Mouse (Mus musculus): ENCODE measurements around the gene Mcrs1. TPM values are rescaled to one million over a fixed set of nuclear protein-coding genes. Genes with fewer than 3 reads are reported as not detected.

Mcrs1 gene
- polyA plus RNA-seq, 1 experiment from 2014 or later: 220 TPM

GRCm38 (mm10) chr15:99240129-99240528, 11.6 kb downstream of the Mcrs1 start:
- ATAC-seq: no peak
- no peak overlapping the region for H3K9ac ChIP-seq (replicated peaks; ENCODE audit: low read depth, low read length)
- 72% methylated on average over 4 of the region's 4 CpGs for WGBS
- no peaks in the 10 kb centered on the region for H3K4me1 ChIP-seq (replicated peaks; ENCODE audit: control insufficient read depth, insufficient read depth, low read length)
- peaks cover 7% of the 10 kb centered on the region for H3K36me3 ChIP-seq (ENCODE audit: control insufficient read depth, insufficient read depth)
- no peaks in the 10 kb centered on the region for H3K27me3 ChIP-seq (replicated peaks; ENCODE audit: control insufficient read depth, insufficient read depth, low read length)
- no peak overlapping the region for H3K27ac ChIP-seq (ENCODE audit: low read length)
- H3K9me3 ChIP-seq (ENCODE audit: control insufficient read depth, low read length): no peaks in the 10 kb centered on the region
- H3K4me3 ChIP-seq (replicated peaks; ENCODE audit: low read length): no peak overlapping the region
- H3K4me2 ChIP-seq (ENCODE audit: low read length): no peak overlapping the region

- Histone ChIP-seq H3K9me3 (ENCODE audit: control insufficient read depth, low read length) (no peaks in the 10 kb centered on the region), H3K4me2 (ENCODE audit: low read length) (no peak overlapping the region), H3K36me3 (ENCODE audit: control insufficient read depth, insufficient read depth) (peaks cover 2% of the 10 kb centered on the region; the same call in 1 of the 2 replicates), H3K27ac (ENCODE audit: low read length) (no peak overlapping the region), H3K4me3 (replicated peaks; ENCODE audit: low read length) (no peak overlapping the region), H3K27me3 (replicated peaks; ENCODE audit: control insufficient read depth, insufficient read depth, low read length) (no peaks in the 10 kb centered on the region), H3K4me1 (replicated peaks; ENCODE audit: control insufficient read depth, insufficient read depth, low read length) (no peaks in the 10 kb centered on the region), H3K9ac (replicated peaks; ENCODE audit: low read depth, low read length) (no peak overlapping the region)
- WGBS: 69% methylated on average over 11 of the region's 11 CpGs
- no peak for ATAC-seq
Measured at GRCm38 (mm10) chr15:99238006-99238405, 13.8 kb downstream of the Mcrs1 start.

GRCm38 (mm10) chr15:99234326-99235010, 17.3 kb downstream of the Mcrs1 start:
- Histone ChIP-seq H3K4me3 (replicated peaks; ENCODE audit: low read length) (no peak overlapping the region), H3K36me3 (ENCODE audit: control insufficient read depth, insufficient read depth) (no peaks in the 10 kb centered on the region), H3K9me3 (ENCODE audit: control insufficient read depth, low read length) (no peaks in the 10 kb centered on the region), H3K27me3 (replicated peaks; ENCODE audit: control insufficient read depth, insufficient read depth, low read length) (no peaks in the 10 kb centered on the region; the same call in 1 of the 2 replicates), H3K4me1 (replicated peaks; ENCODE audit: control insufficient read depth, insufficient read depth, low read length) (no peaks in the 10 kb centered on the region), H3K9ac (replicated peaks; ENCODE audit: low read depth, low read length) (no peak overlapping the region), H3K27ac (ENCODE audit: low read length) (no peak overlapping the region), H3K4me2 (ENCODE audit: low read length) (no peak overlapping the region)
- WGBS: 65% methylated on average over 12 of the region's 12 CpGs
- ATAC-seq: no peak

- no peak for ATAC-seq
- no peak overlapping the region for H3K4me3 ChIP-seq (replicated peaks; ENCODE audit: low read length)
- no peaks in the 10 kb centered on the region for H3K4me1 ChIP-seq (replicated peaks; ENCODE audit: control insufficient read depth, insufficient read depth, low read length)
- no peak overlapping the region for H3K9ac ChIP-seq (replicated peaks; ENCODE audit: low read depth, low read length)
- H3K9me3 ChIP-seq (ENCODE audit: control insufficient read depth, low read length): no peaks in the 10 kb centered on the region
- 57% methylated on average over 17 of the region's 17 CpGs for WGBS
- no peak overlapping the region for H3K27ac ChIP-seq (ENCODE audit: low read length)
- no peaks in the 10 kb centered on the region for H3K36me3 ChIP-seq (ENCODE audit: control insufficient read depth, insufficient read depth)
- H3K27me3 ChIP-seq (replicated peaks; ENCODE audit: control insufficient read depth, insufficient read depth, low read length): peaks cover 5% of the 10 kb centered on the region
- H3K4me2 ChIP-seq (ENCODE audit: low read length): no peak overlapping the region
Measured at GRCm38 (mm10) chr15:99233719-99234118, 18.0 kb downstream of the Mcrs1 start.

GRCm38 (mm10) chr15:99231998-99232397, 19.8 kb downstream of the Mcrs1 start:
- 66% methylated on average over 10 of the region's 10 CpGs for WGBS
- Histone ChIP-seq H3K27me3 (replicated peaks; ENCODE audit: control insufficient read depth, insufficient read depth, low read length) (peaks cover 20% of the 10 kb centered on the region), H3K9me3 (ENCODE audit: control insufficient read depth, low read length) (no peaks in the 10 kb centered on the region), H3K9ac (replicated peaks; ENCODE audit: low read depth, low read length) (no peak overlapping the region), H3K4me2 (ENCODE audit: low read length) (no peak overlapping the region), H3K4me1 (replicated peaks; ENCODE audit: control insufficient read depth, insufficient read depth, low read length) (no peaks in the 10 kb centered on the region), H3K4me3 (replicated peaks; ENCODE audit: low read length) (no peak overlapping the region), H3K27ac (ENCODE audit: low read length) (no peak overlapping the region), H3K36me3 (ENCODE audit: control insufficient read depth, insufficient read depth) (no peaks in the 10 kb centered on the region)
- no peak for ATAC-seq

GRCm38 (mm10) chr15:99226090-99226489, 25.7 kb downstream of the Mcrs1 start:
- no peak for ATAC-seq
- Histone ChIP-seq H3K27ac (ENCODE audit: low read length) (no peak overlapping the region), H3K4me2 (ENCODE audit: low read length) (peak overlapping the region; percentile 57), H3K27me3 (replicated peaks; ENCODE audit: control insufficient read depth, insufficient read depth, low read length) (peaks cover 54% of the 10 kb centered on the region), H3K36me3 (ENCODE audit: control insufficient read depth, insufficient read depth) (no peaks in the 10 kb centered on the region), H3K9me3 (ENCODE audit: control insufficient read depth, low read length) (no peaks in the 10 kb centered on the region), H3K4me1 (replicated peaks; ENCODE audit: control insufficient read depth, insufficient read depth, low read length) (peaks cover 30% of the 10 kb centered on the region), H3K9ac (replicated peaks; ENCODE audit: low read depth, low read length) (0 out of 2 replicates have a peak overlapping the region, but pooled peaks have one; percentile 10), H3K4me3 (replicated peaks; ENCODE audit: low read length) (peak overlapping the region; percentile 50)
- WGBS: 15% methylated on average over 14 of the region's 14 CpGs

GRCm38 (mm10) chr15:99225081-99225810, 26.5 kb downstream of the Mcrs1 start:
- Histone ChIP-seq H3K27me3 (replicated peaks; ENCODE audit: control insufficient read depth, insufficient read depth, low read length) (peaks cover 61% of the 10 kb centered on the region), H3K4me2 (ENCODE audit: low read length) (peak overlapping the region; percentile 57), H3K4me3 (replicated peaks; ENCODE audit: low read length) (peak overlapping the region; percentile 50), H3K27ac (ENCODE audit: low read length) (no peak overlapping the region), H3K9me3 (ENCODE audit: control insufficient read depth, low read length) (no peaks in the 10 kb centered on the region), H3K36me3 (ENCODE audit: control insufficient read depth, insufficient read depth) (no peaks in the 10 kb centered on the region), H3K9ac (replicated peaks; ENCODE audit: low read depth, low read length) (0 out of 2 replicates have a peak overlapping the region, but pooled peaks have one; percentile 10), H3K4me1 (replicated peaks; ENCODE audit: control insufficient read depth, insufficient read depth, low read length) (peaks cover 30% of the 10 kb centered on the region)
- WGBS: under 1% methylated on average over 22 of the region's 22 CpGs
- ATAC-seq: peak; percentile 78

GRCm38 (mm10) chr15:99224208-99224911, 27.4 kb downstream of the Mcrs1 start, which contains the start of gene Kcnh3:
TSS of gene Kcnh3 (plus strand) at chr15:99224861.
- WGBS: under 1% methylated on average over 53 of the region's 66 CpGs
- Histone ChIP-seq H3K27ac (ENCODE audit: low read length) (no peak within 1 kb of the TSS), H3K36me3 (ENCODE audit: control insufficient read depth, insufficient read depth) (no peaks in the 10 kb centered on the region), H3K27me3 (replicated peaks; ENCODE audit: control insufficient read depth, insufficient read depth, low read length) (peaks cover 68% of the 10 kb centered on the region), H3K9me3 (ENCODE audit: control insufficient read depth, low read length) (no peaks in the 10 kb centered on the region), H3K9ac (replicated peaks; ENCODE audit: low read depth, low read length) (peak within 1 kb of the TSS; percentile 49), H3K4me3 (replicated peaks; ENCODE audit: low read length) (peak within 1 kb of the TSS; percentile 50), H3K4me2 (ENCODE audit: low read length) (peak within 1 kb of the TSS; percentile 57), H3K4me1 (replicated peaks; ENCODE audit: control insufficient read depth, insufficient read depth, low read length) (peaks cover 30% of the 10 kb centered on the region)
- ATAC-seq: peak; percentile 76
